Mouse (Mus musculus) inflammation-experienced regulatory T-cells, adult 6 months (primary cell): Measurements from ENCODE around the gene Olfr191. TPM values are rescaled to one million over a fixed set of nuclear protein-coding genes. Genes with fewer than 3 reads are reported as not detected.
"Not testable (repeated sequence)": the region's sequence is repeated elsewhere in the genome, so short reads cannot be mapped to it uniquely, and the experiment has no call there.

ENCODE experiments used
- ATAC-seq: one replicate; pipeline ENCODE4 v1.8.0; 2017
- polyA plus RNA-seq, 3 experiments: library from polyadenylated mRNA; unstranded; fragments of 100-300 nt; shearing (Covaris generic); gene quantifications; one replicate each; pipeline ENCODE4 v1.2.1; 2017

Gene Olfr191
- not detected for polyA plus RNA-seq

GRCm38 (mm10) chr16:59089722-59090121 is at the start of gene Olfr191:
TSS of gene Olfr191 (minus strand) at chr16:59089822.
- ATAC-seq, result not testable (repeated sequence)

GRCm38 (mm10) chr16:59130740-59131139 is 41.1 kb upstream of the Olfr191 start:
- no peak for ATAC-seq

GRCm38 (mm10) chr16:59120969-59121368 is 31.3 kb upstream of the Olfr191 start, which contains the start of gene Olfr194:
TSS of gene Olfr194 (minus strand) at chr16:59121069.
- no peak for ATAC-seq

- ATAC-seq, result no peak
Observed at GRCm38 (mm10) chr16:59111781-59112180, 22.2 kb upstream of the Olfr191 start, which contains the start of gene Olfr193. TSS of gene Olfr193 (minus strand) at chr16:59111881.

GRCm38 (mm10) chr16:59108522-59108921 is 18.9 kb upstream of the Olfr191 start:
- not testable (repeated sequence) for ATAC-seq

- ATAC-seq, result no peak
Observed at GRCm38 (mm10) chr16:59105312-59105711, 15.7 kb upstream of the Olfr191 start.

GRCm38 (mm10) chr16:59081113-59081512 is 8.5 kb downstream of the Olfr191 start:
- ATAC-seq, result not testable (repeated sequence)

- ATAC-seq, result no peak
Observed at GRCm38 (mm10) chr16:59077905-59078304, 11.7 kb downstream of the Olfr191 start, which contains the start of gene Olfr190. TSS of gene Olfr190 (minus strand) at chr16:59078005.

- ATAC-seq, result no peak
Observed at GRCm38 (mm10) chr16:59073520-59073919, 16.1 kb downstream of the Olfr191 start.

- ATAC-seq, result no peak
Observed at GRCm38 (mm10) chr16:59071755-59072154, 17.9 kb downstream of the Olfr191 start.

- not testable (repeated sequence) for ATAC-seq
Observed at GRCm38 (mm10) chr16:59062411-59062810, 27.2 kb downstream of the Olfr191 start.

GRCm38 (mm10) chr16:59049286-59049685 is 40.3 kb downstream of the Olfr191 start:
- not testable (repeated sequence) for ATAC-seq

- ATAC-seq, result no peak
Observed at GRCm38 (mm10) chr16:59048860-59049259, 40.8 kb downstream of the Olfr191 start.

- ATAC-seq, result no peak
Observed at GRCm38 (mm10) chr16:59047579-59047978, 42.0 kb downstream of the Olfr191 start.

- no peak for ATAC-seq
Observed at GRCm38 (mm10) chr16:59045835-59046234, 43.8 kb downstream of the Olfr191 start.

- ATAC-seq, result no peak
Observed at GRCm38 (mm10) chr16:59039710-59040109, 49.9 kb downstream of the Olfr191 start, which contains the start of gene Olfr187. TSS of gene Olfr187 (minus strand) at chr16:59039767.

Other genes starting within 250 kb of the Olfr191 start
- gene Olfr177, start 215.1 kb downstream of the Olfr191 start, polyA plus RNA-seq, result not detected
- not detected for gene Olfr178, start 197.8 kb downstream of the Olfr191 start, polyA plus RNA-seq
- not detected for gene Olfr181, start 161.1 kb downstream of the Olfr191 start, polyA plus RNA-seq
- not detected for gene Olfr180, start 160.4 kb downstream of the Olfr191 start, polyA plus RNA-seq
- gene Olfr183, start 94.5 kb downstream of the Olfr191 start, polyA plus RNA-seq, result under 1 TPM in 2 of 3 experiments, not detected in 1; 0.48 to 0.50 TPM
- gene Olfr186, start 59.5 kb downstream of the Olfr191 start, polyA plus RNA-seq, result not detected
- not detected for gene Olfr187, start 50.1 kb downstream of the Olfr191 start, polyA plus RNA-seq
- gene Olfr190, start 11.8 kb downstream of the Olfr191 start, polyA plus RNA-seq, result not detected
- gene Olfr193, start 22.1 kb upstream of the Olfr191 start, polyA plus RNA-seq, result under 1 TPM in 1 of 3 experiments, not detected in 2; 0.13 TPM
- gene Olfr194, start 31.2 kb upstream of the Olfr191 start, polyA plus RNA-seq, result not detected
- gene Olfr195, start 57.2 kb upstream of the Olfr191 start, polyA plus RNA-seq, result not detected
- gene Olfr196, start 80.6 kb upstream of the Olfr191 start, polyA plus RNA-seq, result under 1 TPM in 1 of 3 experiments, not detected in 2; 0.20 TPM
- gene Olfr198, start 113.7 kb upstream of the Olfr191 start, polyA plus RNA-seq, result under 1 TPM in 1 of 3 experiments, not detected in 2; 0.34 TPM
- not detected for gene Olfr199, start 129.9 kb upstream of the Olfr191 start, polyA plus RNA-seq
- gene Olfr201, start 182.8 kb upstream of the Olfr191 start, polyA plus RNA-seq, result not detected
- gene Olfr202, start 197.0 kb upstream of the Olfr191 start, polyA plus RNA-seq, result not detected
- not detected for gene Olfr203, start 209.1 kb upstream of the Olfr191 start, polyA plus RNA-seq
- gene Olfr204, start 228.4 kb upstream of the Olfr191 start, polyA plus RNA-seq, result not detected
- gene Olfr205, start 241.3 kb upstream of the Olfr191 start, polyA plus RNA-seq, result not detected